Mouse (Mus musculus) adrenal gland, adult (tissue): Measurements from ENCODE around the gene Cdc40.

Source experiments
- DNase-seq, 2 experiments: peaks; one replicate each; pipeline ENCODE4 v3.0.0; 2022 to 2023; ENCODE audit warnings: low spot score in 1 of 2; ENCODE audit not compliant: inconsistent age in 2 of 2

The Cdc40 gene

GRCm38 (mm10) chr10:40882831-40883643 lies at the start of gene Cdc40, which contains the start of gene Wasf1:
TSS of gene Cdc40 (minus strand) at chr10:40883311.
TSS of gene Wasf1 (plus strand) at chr10:40883475.
- peak; percentile 98 to 99 for DNase-seq

GRCm38 (mm10) chr10:40919464-40919863 lies 36.4 kb upstream of the Cdc40 start:
- no peak for DNase-seq

GRCm38 (mm10) chr10:40918669-40919440 lies 35.7 kb upstream of the Cdc40 start:
- no peak for DNase-seq

- no peak for DNase-seq
Measured at GRCm38 (mm10) chr10:40915240-40915639, 32.1 kb upstream of the Cdc40 start.

- DNase-seq, result no peak
Measured at GRCm38 (mm10) chr10:40910811-40911210, 27.7 kb upstream of the Cdc40 start.

GRCm38 (mm10) chr10:40908580-40908979 lies 25.5 kb upstream of the Cdc40 start:
- peak in 1 of 2 experiments; percentile 37 for DNase-seq

GRCm38 (mm10) chr10:40906802-40907201 lies 23.7 kb upstream of the Cdc40 start:
- DNase-seq, result no peak

GRCm38 (mm10) chr10:40906131-40906530 lies 23.0 kb upstream of the Cdc40 start:
- DNase-seq, result no peak

GRCm38 (mm10) chr10:40901786-40902185 lies 18.7 kb upstream of the Cdc40 start:
- DNase-seq, result no peak

- no peak for DNase-seq
Measured at GRCm38 (mm10) chr10:40896656-40897055, 13.5 kb upstream of the Cdc40 start.

- DNase-seq, result no peak
Measured at GRCm38 (mm10) chr10:40895765-40896164, 12.7 kb upstream of the Cdc40 start.

- DNase-seq, result no peak
Measured at GRCm38 (mm10) chr10:40889146-40889545, 6.0 kb upstream of the Cdc40 start.

- DNase-seq, result no peak
Measured at GRCm38 (mm10) chr10:40887316-40887715, 4.2 kb upstream of the Cdc40 start.

- DNase-seq, result no peak
Measured at GRCm38 (mm10) chr10:40885432-40885831, 2.3 kb upstream of the Cdc40 start.

- peak; percentile 55 to 81 for DNase-seq
Measured at GRCm38 (mm10) chr10:40884279-40884806, 1.2 kb upstream of the Cdc40 start.

GRCm38 (mm10) chr10:40883644-40884278 lies 650 bp upstream of the Cdc40 start:
- peak in 1 of 2 experiments; percentile 71 for DNase-seq

GRCm38 (mm10) chr10:40882333-40882732 lies 778 bp downstream of the Cdc40 start:
- no peak for DNase-seq

- no peak for DNase-seq
Measured at GRCm38 (mm10) chr10:40881236-40881635, 1.9 kb downstream of the Cdc40 start.

- DNase-seq, result no peak
Measured at GRCm38 (mm10) chr10:40879969-40880368, 3.1 kb downstream of the Cdc40 start.

- no peak for DNase-seq
Measured at GRCm38 (mm10) chr10:40878246-40878645, 4.9 kb downstream of the Cdc40 start.

- DNase-seq, result no peak
Measured at GRCm38 (mm10) chr10:40872052-40872451, 11.1 kb downstream of the Cdc40 start.
